Mouse (Mus musculus) hindbrain, embryonic 12.5 days (tissue): Measurements from ENCODE around the gene Maml2. TPM values are rescaled to one million over a fixed set of nuclear protein-coding genes. Genes with fewer than 3 reads are reported as not detected.

Experiments
- ATAC-seq: fragments of 200-750 bp; cut with Nextera tagmentation; 2 replicates; pipeline ENCODE4 v1.8.0; 2017; ENCODE audit warnings: moderate TSS enrichment; ENCODE audit not compliant: low FRiP score
- H3K27ac ChIP-seq: fragments of 300-500 bp; sonication (generic); 2 replicates; pipeline ENCODE4 v1.5.1; 2016; ENCODE audit warnings: mild to moderate bottlenecking
- H3K27me3 ChIP-seq: fragments of 300-500 bp; sonication (generic); 2 replicates; pipeline ENCODE4 v1.6.1; 2016; ENCODE audit warnings: mild to moderate bottlenecking
- H3K36me3 ChIP-seq: fragments of 300-500 bp; sonication (generic); 2 replicates; pipeline ENCODE4 v1.6.1; 2016; ENCODE audit warnings: mild to moderate bottlenecking
- H3K4me1 ChIP-seq: fragments of 300-500 bp; sonication (generic); 2 replicates; pipeline ENCODE4 v1.6.1; 2016
- H3K4me2 ChIP-seq: fragments of 300-500 bp; sonication (generic); replicated peaks from 2 replicates; pipeline ENCODE4 v1.6.1; 2016; ENCODE audit warnings: mild to moderate bottlenecking
- H3K4me3 ChIP-seq: fragments of 300-500 bp; sonication (generic); 2 replicates; pipeline ENCODE4 v1.5.1; 2016; ENCODE audit warnings: mild to moderate bottlenecking
- H3K9ac ChIP-seq: fragments of 300-500 bp; sonication (generic); 2 replicates; pipeline ENCODE4 v1.6.1; 2016; ENCODE audit warnings: mild to moderate bottlenecking, moderate library complexity
- H3K9me3 ChIP-seq: fragments of 300-500 bp; sonication (generic); replicated peaks from 2 replicates; pipeline ENCODE4 v1.6.1; 2016; ENCODE audit warnings: mild to moderate bottlenecking
- WGBS: fragments of 180-500 bp; shearing (Covaris S2); methylation state at CpG from one replicate; pipeline ENCODE4 v1.1.7; 2016; 5-methylcytosine and 5-hydroxymethylcytosine counted together
- polyA plus RNA-seq: library from polyadenylated mRNA; unstranded; fragments of >200 nt; fragmentation: Nextera tagmentation; extraction: Ambion mirVana; gene quantifications from 2 replicates; pipeline ENCODE4 v1.2.1, GENCODE M21; 2016

Gene Maml2
- polyA plus RNA-seq, 1 experiment from 2014 or later, result 14.1 TPM

DNA sequence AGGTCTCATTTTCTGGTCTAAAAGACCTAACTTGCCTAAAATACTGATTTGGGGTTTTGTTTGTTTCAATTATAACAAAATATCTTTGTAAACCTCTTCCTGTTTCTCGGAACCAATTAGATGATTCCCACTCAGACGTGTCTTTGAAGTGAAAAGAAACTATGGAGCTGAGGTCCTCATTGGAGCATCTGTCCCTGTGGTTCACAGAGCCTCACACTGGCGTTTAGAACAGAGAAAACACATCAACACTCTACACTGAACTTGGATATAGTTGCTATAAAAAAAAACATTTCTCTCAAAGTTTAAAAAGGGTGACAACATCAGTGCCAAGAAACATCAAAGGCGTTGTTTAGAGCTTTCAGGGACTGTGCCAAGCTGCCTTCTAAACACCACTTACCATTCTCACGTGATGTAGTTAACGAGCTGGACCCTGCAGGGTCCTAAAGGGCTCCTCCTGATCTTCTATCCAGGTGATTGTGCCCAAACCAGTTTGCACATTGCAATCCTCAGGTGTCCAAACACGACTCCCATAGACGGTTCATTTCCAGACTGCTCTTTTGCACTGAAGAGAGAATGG, 309.9 kb downstream of the Maml2 start:
- Histone ChIP-seq H3K27me3 (no peaks in the 10 kb centered on the region), H3K27ac (no peak overlapping the region), H3K36me3 (no peaks in the 10 kb centered on the region), H3K9me3 (no peaks in the 10 kb centered on the region), H3K4me2 (no peak overlapping the region), H3K9ac (no peak overlapping the region), H3K4me1 (peaks cover 5% of the 10 kb centered on the region; the same call in 1 of the 2 replicates), H3K4me3 (no peak overlapping the region)
- no peak for ATAC-seq
- WGBS, result 84% methylated on average over 8 of the region's 8 CpGs

DNA sequence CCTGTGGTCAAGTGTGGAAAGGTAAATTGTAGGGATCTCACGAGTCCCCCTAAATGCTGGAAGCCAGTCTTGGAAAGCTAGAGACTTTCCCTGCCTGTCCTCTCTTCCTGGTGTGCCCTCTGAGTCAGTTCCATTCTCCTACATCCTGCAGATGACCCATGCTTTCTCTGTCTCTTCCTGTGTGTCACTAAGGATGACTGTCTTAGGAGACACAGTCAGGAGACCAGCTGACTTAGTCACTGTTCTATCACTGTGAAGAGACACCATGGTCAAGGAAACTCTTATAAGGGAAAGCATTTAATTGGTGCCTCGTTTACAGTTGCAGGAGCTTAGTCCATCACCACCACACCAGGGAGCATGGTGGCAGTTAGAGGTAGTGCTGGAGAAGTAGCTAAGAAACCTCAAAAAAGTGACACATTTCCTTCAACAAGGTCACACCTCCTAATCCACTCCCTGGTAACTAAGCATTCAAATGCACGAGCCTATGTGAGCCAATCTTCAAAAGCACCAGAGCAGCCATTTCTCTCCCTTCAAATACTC, 310.8 kb downstream of the Maml2 start:
- no peak for ATAC-seq
- Histone ChIP-seq H3K9ac (no peak overlapping the region), H3K4me3 (no peak overlapping the region), H3K36me3 (no peaks in the 10 kb centered on the region), H3K4me2 (no peak overlapping the region), H3K4me1 (peaks cover 13% of the 10 kb centered on the region), H3K27ac (no peak overlapping the region), H3K9me3 (no peaks in the 10 kb centered on the region), H3K27me3 (no peaks in the 10 kb centered on the region)
- 60% methylated on average over 3 of the region's 3 CpGs for WGBS

DNA sequence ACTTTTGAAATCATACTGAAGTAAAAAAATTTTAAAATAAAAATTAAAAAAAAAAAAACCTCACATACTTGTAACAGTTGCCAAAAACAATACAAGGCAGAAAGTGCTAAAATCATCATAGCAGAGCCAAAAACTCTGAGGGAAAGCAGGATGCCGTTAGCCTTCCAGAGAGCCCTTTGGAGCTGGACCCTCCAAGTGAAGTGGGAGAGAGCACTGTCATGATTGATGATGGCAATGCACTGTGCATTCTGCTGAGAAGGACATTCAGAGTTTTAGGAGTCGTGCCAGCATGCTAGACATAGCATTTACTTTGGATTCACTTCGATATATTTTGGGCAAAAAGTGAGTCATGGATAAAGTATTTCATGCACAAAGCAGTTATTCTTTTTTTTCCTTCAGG, 313.8 kb downstream of the Maml2 start:
- no peaks in the 10 kb centered on the region for H3K9me3 ChIP-seq
- no peak overlapping the region for H3K9ac ChIP-seq
- H3K27me3 ChIP-seq, result no peaks in the 10 kb centered on the region
- peaks cover 24% of the 10 kb centered on the region for H3K4me1 ChIP-seq
- WGBS, result 73% methylated on average over 3 of the region's 3 CpGs
- H3K36me3 ChIP-seq, result no peaks in the 10 kb centered on the region
- no peak overlapping the region for H3K4me3 ChIP-seq
- H3K27ac ChIP-seq, result no peak overlapping the region
- H3K4me2 ChIP-seq, result no peak overlapping the region
- no peak for ATAC-seq

DNA sequence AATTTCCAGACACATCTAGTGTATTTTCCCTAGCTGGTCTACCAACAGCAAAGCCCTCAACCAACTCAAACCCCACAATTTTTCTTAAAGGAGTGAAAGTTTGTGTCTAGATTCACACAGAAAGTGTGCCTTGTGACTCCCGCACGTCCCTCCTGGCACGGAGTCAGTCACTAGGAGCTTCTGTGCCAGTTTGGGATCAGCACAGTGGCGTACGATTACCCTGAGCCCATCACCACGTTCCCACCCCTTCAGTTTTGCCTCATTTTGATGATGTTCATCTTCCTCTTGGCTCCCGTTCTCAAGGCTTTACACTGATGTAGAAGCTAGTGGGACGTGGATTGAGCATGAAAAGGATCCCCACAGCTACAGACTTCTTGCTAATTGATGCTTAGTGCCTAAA, 314.6 kb downstream of the Maml2 start:
- WGBS, result 70% methylated on average over 8 of the region's 8 CpGs
- H3K9ac ChIP-seq, result no peak overlapping the region
- no peak overlapping the region for H3K4me3 ChIP-seq
- ATAC-seq, result no peak
- H3K4me2 ChIP-seq, result no peak overlapping the region
- H3K9me3 ChIP-seq, result no peaks in the 10 kb centered on the region
- no peaks in the 10 kb centered on the region for H3K27me3 ChIP-seq
- H3K36me3 ChIP-seq, result no peaks in the 10 kb centered on the region
- peak overlapping the region; percentile 40; the same call in 1 of the 2 replicates for H3K27ac ChIP-seq
- peaks cover 26% of the 10 kb centered on the region for H3K4me1 ChIP-seq

DNA sequence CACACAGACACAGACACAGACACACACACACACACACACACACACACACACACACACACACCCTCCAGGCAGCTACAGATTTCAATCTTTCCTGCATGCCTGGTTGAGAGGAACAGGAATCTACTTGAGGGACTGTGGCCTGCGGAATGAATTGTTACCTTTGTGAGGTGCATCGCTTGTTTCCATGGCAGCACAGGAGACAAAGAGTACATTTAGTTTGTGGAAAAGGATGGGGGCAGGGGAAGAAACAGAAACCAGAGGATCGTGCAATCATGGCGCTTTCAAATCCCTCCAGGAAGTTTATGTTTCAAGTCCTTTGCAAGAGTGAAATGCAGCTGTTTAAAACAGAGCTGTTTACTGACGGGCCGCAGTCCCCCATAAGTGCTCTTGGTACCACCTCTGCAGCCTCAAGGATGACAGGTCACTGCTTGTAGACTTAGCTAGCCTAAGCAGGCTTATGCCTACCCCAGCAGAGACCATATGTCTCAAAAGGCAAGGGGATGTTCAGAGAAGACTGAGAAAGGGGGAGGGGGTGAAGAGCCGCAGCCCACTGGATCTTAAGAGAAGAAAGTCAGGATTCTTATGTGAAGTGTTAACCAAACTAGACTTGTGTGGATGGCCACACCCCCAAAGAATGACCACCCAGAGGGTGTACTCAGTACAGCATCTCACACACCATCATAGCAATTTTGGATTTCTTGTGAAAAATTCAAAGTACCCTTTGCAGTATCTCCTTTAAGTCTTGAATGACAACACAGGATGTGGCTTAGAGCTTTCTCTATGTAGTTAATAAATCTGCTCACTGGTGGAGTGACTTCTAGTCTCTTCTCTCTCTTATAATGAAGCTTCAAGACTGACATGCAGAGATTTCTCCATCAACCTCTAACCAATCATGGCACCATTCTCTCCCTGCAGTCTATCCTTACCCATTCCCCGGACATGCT, 315.8 kb downstream of the Maml2 start:
- Histone ChIP-seq H3K36me3 (no peaks in the 10 kb centered on the region), H3K9ac (no peak overlapping the region), H3K4me1 (peaks cover 26% of the 10 kb centered on the region), H3K9me3 (no peaks in the 10 kb centered on the region), H3K27ac (peak overlapping the region; percentile 64), H3K4me3 (no peak overlapping the region), H3K27me3 (no peaks in the 10 kb centered on the region), H3K4me2 (no peak overlapping the region)
- 48% methylated on average over 8 of the region's 8 CpGs for WGBS
- no peak for ATAC-seq

DNA sequence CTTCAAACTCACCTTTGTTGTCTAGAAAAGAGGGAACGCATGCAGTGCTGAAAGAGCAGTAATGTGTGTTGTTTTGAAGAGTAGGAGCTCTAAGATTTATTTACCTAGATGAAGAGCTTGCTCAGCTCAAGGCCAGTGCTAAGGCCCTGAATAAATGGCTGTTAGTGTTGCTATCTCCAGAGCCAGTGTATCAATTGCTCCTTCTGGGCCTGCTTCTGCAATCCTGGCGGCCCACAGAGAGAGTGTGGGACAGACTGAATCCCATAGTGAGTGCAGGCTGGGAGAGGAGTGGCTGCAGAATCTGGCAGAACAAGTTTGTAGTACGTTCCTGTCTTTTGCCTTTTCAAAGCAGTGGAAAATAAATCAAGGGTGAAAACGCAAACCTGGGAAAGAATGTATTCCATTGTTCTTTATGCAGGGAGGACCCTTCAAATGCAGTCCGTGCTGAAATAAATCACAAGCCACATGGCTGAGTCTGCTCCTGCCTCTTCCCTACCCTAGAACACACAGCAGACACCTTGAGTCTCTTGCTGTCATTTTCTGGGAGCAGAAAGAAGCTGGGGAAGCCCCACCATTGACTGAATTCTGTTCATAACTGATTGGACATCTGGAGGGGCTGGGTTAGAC, 318.7 kb downstream of the Maml2 start:
- no peak overlapping the region for H3K4me3 ChIP-seq
- no peaks in the 10 kb centered on the region for H3K36me3 ChIP-seq
- H3K4me1 ChIP-seq, result peaks cover 28% of the 10 kb centered on the region
- H3K27ac ChIP-seq, result peak overlapping the region; percentile 35; the same call in 1 of the 2 replicates
- ATAC-seq, result no peak
- no peak overlapping the region for H3K9ac ChIP-seq
- H3K27me3 ChIP-seq, result no peaks in the 10 kb centered on the region
- H3K4me2 ChIP-seq, result no peak overlapping the region
- WGBS, result 45% methylated on average over 5 of the region's 5 CpGs
- H3K9me3 ChIP-seq, result no peaks in the 10 kb centered on the region

DNA sequence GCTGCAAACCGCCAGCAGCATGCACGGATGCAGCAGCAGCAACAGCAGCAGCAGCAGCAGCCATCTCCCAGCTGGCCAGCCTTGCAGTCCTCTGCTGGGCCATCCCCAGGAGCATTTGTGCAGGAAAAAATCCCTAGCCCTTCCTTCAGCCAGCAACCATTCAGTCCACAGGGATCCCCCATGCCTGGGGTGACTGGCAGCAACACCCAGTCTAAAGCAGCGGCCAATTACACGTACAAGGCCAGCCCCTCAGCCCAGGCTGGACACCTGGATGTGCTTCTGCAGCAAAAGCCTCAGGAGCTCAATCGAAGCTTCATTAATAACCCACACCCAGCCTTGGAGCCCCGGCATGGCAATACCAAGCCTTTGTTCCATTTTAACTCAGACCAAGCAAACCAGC, 323.0 kb downstream of the Maml2 start:
- no peak for ATAC-seq
- no peaks in the 10 kb centered on the region for H3K27me3 ChIP-seq
- H3K27ac ChIP-seq, result no peak overlapping the region
- no peak overlapping the region for H3K4me3 ChIP-seq
- no peak overlapping the region for H3K9ac ChIP-seq
- H3K4me2 ChIP-seq, result no peak overlapping the region
- no peaks in the 10 kb centered on the region for H3K36me3 ChIP-seq
- H3K4me1 ChIP-seq, result peaks cover 9% of the 10 kb centered on the region
- H3K9me3 ChIP-seq, result no peaks in the 10 kb centered on the region
- 80% methylated on average over 6 of the region's 6 CpGs for WGBS

DNA sequence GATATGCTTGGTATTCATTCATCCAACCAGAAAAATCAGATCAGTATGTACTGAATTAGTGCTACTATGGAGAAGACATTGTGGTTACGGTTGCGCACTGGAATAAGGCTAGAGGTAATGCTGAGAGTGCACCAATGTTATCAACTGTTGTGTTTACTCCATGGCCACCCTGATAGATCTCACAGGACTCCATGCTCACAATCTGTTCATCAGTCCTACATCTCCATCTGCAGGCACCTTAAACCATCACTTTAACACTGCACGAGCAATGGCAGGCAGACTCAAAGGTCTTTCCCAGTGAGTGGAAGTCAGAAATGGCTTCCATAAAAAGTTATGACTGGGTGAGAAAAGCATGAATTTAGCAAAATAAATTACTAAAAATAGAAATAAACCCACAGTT, 324.2 kb downstream of the Maml2 start:
- 96% methylated on average over 3 of the region's 3 CpGs for WGBS
- Histone ChIP-seq H3K9me3 (no peaks in the 10 kb centered on the region), H3K9ac (no peak overlapping the region), H3K27ac (no peak overlapping the region), H3K4me2 (no peak overlapping the region), H3K4me3 (no peak overlapping the region), H3K27me3 (no peaks in the 10 kb centered on the region), H3K36me3 (no peaks in the 10 kb centered on the region), H3K4me1 (peaks cover 6% of the 10 kb centered on the region; the same call in 1 of the 2 replicates)
- ATAC-seq, result no peak

DNA sequence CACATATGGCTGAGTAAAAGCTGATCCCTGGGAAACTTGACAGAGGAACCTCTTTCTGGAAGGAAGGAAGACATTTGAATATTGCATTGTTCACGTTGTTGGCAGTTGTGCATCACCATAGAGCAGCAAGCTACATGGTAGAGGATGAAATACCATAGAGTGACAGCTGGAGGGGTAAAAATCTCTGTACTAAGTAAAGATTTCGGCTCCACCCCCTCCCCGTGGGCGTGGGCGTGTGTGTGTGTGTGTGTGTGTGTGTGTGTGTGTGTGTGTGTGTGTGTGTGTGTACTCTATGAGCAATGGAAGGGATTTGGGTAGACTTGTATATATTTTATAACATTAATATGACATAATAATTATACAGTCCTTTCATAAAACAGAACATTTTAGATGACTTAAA, 324.7 kb downstream of the Maml2 start:
- WGBS, result 78% methylated on average over 5 of the region's 5 CpGs
- H3K27me3 ChIP-seq, result no peaks in the 10 kb centered on the region
- H3K36me3 ChIP-seq, result no peaks in the 10 kb centered on the region
- peaks cover 6% of the 10 kb centered on the region; the same call in 1 of the 2 replicates for H3K4me1 ChIP-seq
- H3K27ac ChIP-seq, result no peak overlapping the region
- no peaks in the 10 kb centered on the region for H3K9me3 ChIP-seq
- no peak overlapping the region for H3K4me3 ChIP-seq
- ATAC-seq, result no peak
- H3K9ac ChIP-seq, result no peak overlapping the region
- H3K4me2 ChIP-seq, result no peak overlapping the region

DNA sequence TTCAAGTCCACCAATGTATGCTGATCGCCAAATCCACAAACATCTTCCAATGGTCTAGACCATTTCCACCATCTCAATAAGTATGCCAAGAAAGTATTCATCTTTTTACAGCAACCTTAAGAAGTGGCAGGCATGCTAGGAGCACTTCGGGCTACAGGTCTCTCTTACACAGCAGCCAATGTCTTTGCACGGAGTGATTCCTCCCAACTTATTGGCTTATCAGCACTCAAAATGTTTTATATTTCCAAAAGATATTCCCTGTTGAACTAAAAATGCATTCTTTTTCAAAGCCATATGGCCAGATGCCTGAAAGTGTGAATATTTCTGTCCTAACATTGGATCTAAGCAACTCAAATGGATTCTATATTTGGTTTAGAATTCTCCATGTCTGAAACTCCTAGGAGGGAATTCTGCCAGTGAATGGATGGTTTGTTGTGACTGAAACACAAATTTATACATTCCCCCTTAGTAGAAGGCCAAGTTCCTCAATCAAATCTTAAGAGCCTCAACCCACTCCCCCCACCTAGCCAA, 326.2 kb downstream of the Maml2 start:
- Histone ChIP-seq H3K9me3 (no peaks in the 10 kb centered on the region), H3K4me1 (peaks cover 6% of the 10 kb centered on the region; the same call in 1 of the 2 replicates), H3K27me3 (no peaks in the 10 kb centered on the region), H3K36me3 (no peaks in the 10 kb centered on the region), H3K27ac (no peak overlapping the region), H3K4me2 (no peak overlapping the region), H3K9ac (no peak overlapping the region), H3K4me3 (no peak overlapping the region)
- no peak for ATAC-seq
- WGBS, result 98% methylated on average over 3 of the region's 3 CpGs

DNA sequence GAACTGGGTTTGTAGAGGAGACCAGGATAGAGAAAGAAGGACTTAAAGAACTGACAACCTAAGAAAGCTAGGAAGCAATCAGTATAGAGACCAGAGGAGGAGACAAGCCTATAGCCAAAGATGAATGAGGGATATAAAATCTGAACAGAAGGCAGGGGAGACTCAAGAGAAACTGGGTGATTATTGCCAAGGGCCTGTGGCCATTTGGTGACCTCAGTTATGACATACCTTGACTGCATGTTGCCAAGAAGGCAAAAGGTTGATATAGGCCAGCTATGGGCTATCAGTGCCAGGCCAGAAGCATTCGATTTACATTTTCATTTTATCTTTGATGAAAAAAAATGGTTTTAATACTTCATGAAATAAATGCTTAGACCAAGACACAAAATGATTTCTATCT, 327.0 kb downstream of the Maml2 start:
- Histone ChIP-seq H3K4me2 (no peak overlapping the region), H3K4me3 (no peak overlapping the region), H3K9me3 (no peaks in the 10 kb centered on the region), H3K4me1 (peaks cover 6% of the 10 kb centered on the region; the same call in 1 of the 2 replicates), H3K27me3 (no peaks in the 10 kb centered on the region), H3K27ac (no peak overlapping the region), H3K36me3 (no peaks in the 10 kb centered on the region), H3K9ac (no peak overlapping the region)
- no peak for ATAC-seq
- 88% methylated on average over 1 of the region's 1 CpGs for WGBS

DNA sequence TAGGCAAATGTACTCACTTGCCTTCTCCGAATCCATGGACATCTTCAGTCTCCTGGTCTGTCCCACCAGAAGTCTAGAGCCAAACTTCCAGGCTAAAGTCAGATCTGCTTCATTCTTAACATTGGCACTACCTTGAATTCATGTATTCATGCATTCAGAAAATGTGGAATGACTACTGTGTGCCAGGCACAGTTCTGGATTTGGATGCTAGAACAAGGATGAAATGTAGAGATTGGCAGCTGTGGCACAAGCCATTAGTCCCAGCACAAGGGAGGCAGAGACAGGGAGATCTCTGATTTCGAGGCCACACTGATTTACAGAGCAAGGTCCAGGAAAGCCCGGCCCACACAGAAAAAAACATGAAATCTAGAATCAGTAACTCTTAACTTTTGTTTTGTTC, 327.5 kb downstream of the Maml2 start:
- no peaks in the 10 kb centered on the region for H3K36me3 ChIP-seq
- no peak for ATAC-seq
- no peak overlapping the region for H3K27ac ChIP-seq
- no peak overlapping the region for H3K4me3 ChIP-seq
- H3K4me2 ChIP-seq, result no peak overlapping the region
- H3K4me1 ChIP-seq, result peaks cover 6% of the 10 kb centered on the region; the same call in 1 of the 2 replicates
- H3K9ac ChIP-seq, result no peak overlapping the region
- no peaks in the 10 kb centered on the region for H3K9me3 ChIP-seq
- H3K27me3 ChIP-seq, result no peaks in the 10 kb centered on the region
- WGBS, result 95% methylated on average over 3 of the region's 3 CpGs
